Mouse (Mus musculus): ENCODE data around the gene Rcor1.

DNA sequence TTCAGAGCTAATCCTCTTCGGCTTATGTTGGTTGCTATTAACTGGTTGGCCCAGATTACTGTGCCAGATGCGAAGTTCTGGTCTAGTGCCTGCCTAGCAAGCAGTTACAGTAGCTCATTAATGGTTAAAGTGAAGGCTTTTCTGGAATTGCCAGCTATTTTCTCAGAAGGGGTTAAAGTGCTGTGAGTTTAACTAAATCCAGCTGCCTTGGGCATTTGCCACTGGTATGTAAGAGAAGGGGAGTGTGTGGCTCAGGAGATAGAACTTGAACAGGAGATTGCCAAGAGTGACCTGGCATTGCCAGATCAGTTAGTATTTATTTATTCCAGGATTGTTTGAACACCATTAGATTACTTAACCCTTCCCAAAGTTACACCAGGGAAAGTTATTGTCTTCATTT, 11.1 kb downstream of the Rcor1 start:
- TF ChIP-seq CTCF (IDR thresholded peaks at IDR 0.05; ENCODE audit: low read depth) (no peak), EP300 (IDR thresholded peaks at IDR 0.05; ENCODE audit: low read depth) (no peak)

All from liver, postnatal 0 days (tissue).